Mouse (Mus musculus) hindbrain, postnatal 0 days (tissue): Measurements from ENCODE around the gene Alox5ap. TPM values are rescaled to one million over a fixed set of nuclear protein-coding genes. Genes with fewer than 3 reads are reported as not detected.

Source experiments
- ATAC-seq: fragments of 200-750 bp; cut with Nextera tagmentation; 2 replicates; pipeline ENCODE4 v1.8.0; 2017; ENCODE audit warnings: mild to moderate bottlenecking, moderate TSS enrichment, moderate library complexity
- DNase-seq: peaks from one replicate; pipeline ENCODE4 v3.0.0-alpha.2; 2015; ENCODE audit warnings: low spot score
- H3K27ac ChIP-seq: fragments of 300-500 bp; sonication (generic); 2 replicates; pipeline ENCODE4 v1.5.1; 2014; ENCODE audit warnings: mild to moderate bottlenecking
- H3K27me3 ChIP-seq: fragments of 300-500 bp; sonication (generic); 2 replicates; pipeline ENCODE4 v1.6.1; 2014; ENCODE audit warnings: low read length, mixed read lengths; ENCODE audit not compliant: insufficient read depth
- H3K36me3 ChIP-seq: fragments of 300-500 bp; sonication (generic); 2 replicates; pipeline ENCODE4 v1.6.1; 2014; ENCODE audit warnings: low read length, mixed read lengths; ENCODE audit not compliant: insufficient read depth
- H3K4me1 ChIP-seq: fragments of 300-500 bp; sonication (generic); 2 replicates; pipeline ENCODE4 v1.6.1; 2014; ENCODE audit warnings: antibody characterized with exemption, low read length, mixed read lengths; ENCODE audit not compliant: insufficient read depth
- H3K4me2 ChIP-seq: fragments of 300-500 bp; sonication (generic); 2 replicates; pipeline ENCODE4 v1.6.1; 2014; ENCODE audit warnings: low read depth, mild to moderate bottlenecking, low read length, moderate library complexity, mixed read lengths
- H3K4me3 ChIP-seq: fragments of 300-500 bp; sonication (generic); 2 replicates; pipeline ENCODE4 v1.5.1; 2014; ENCODE audit warnings: low read length
- H3K9ac ChIP-seq: fragments of 300-500 bp; sonication (generic); replicated peaks from 2 replicates; pipeline ENCODE4 v1.6.1; 2014; ENCODE audit warnings: mild to moderate bottlenecking, low read length, moderate library complexity, mixed read lengths
- H3K9me3 ChIP-seq: fragments of 300-500 bp; sonication (generic); 2 replicates; pipeline ENCODE4 v1.6.1; 2016; ENCODE audit warnings: low read length, mixed read lengths
- CTCF ChIP-seq: IDR thresholded peaks from 2 replicates; pipeline ENCODE4 v1.5.1; 2016; ENCODE audit warnings: antibody characterized with exemption, control low read depth, low read depth
- WGBS: fragments of 180-500 bp; shearing (Covaris S2); extraction: QIAGEN DNeasy Blood & Tissue Kit; methylation state at CpG from one replicate; pipeline ENCODE4 v1.1.7; 2014; 5-methylcytosine and 5-hydroxymethylcytosine counted together
- polyA plus RNA-seq: library from polyadenylated mRNA; unstranded; fragments of >200 nt; fragmentation: Nextera tagmentation; extraction: Ambion mirVana; gene quantifications from 2 replicates; pipeline ENCODE4 v1.2.1, GENCODE M21; 2015
- total RNA-seq: library from RNA; depleted of rRNA; stranded (reverse); fragments of >200 nt; gene quantifications from 2 replicates; pipeline ENCODE4 v1.2.3, GENCODE M21; 2014

Gene Alox5ap
- total and polyA plus RNA-seq, 2 experiments from 2014 or later: 6.6 to 14.4 TPM

- H3K27me3 ChIP-seq: no peaks in the 10 kb centered on the region
- H3K9me3 ChIP-seq: 0 out of 2 replicates have a peak, but pooled peaks cover 3% of the 10 kb centered on the region
- no peak overlapping the region for H3K9ac ChIP-seq
- H3K36me3 ChIP-seq: no peaks in the 10 kb centered on the region
- DNase-seq (no peak), ATAC-seq (no peak)
- TF ChIP-seq CTCF: peak; percentile 43
- H3K4me1 ChIP-seq: no peaks in the 10 kb centered on the region
- no peak overlapping the region for H3K4me2 ChIP-seq
- 62% methylated on average over 2 of the region's 2 CpGs for WGBS
- no peak overlapping the region for H3K4me3 ChIP-seq
- H3K27ac ChIP-seq: no peak overlapping the region
These were observed 32.9 kb downstream of the Alox5ap start for GRCm38 (mm10) chr5:149297464-149297863.

- TF ChIP-seq CTCF: no peak
- no peak overlapping the region for H3K27ac ChIP-seq
- no peaks in the 10 kb centered on the region for H3K36me3 ChIP-seq
- no peak for ATAC-seq
- no peak for DNase-seq
- no peaks in the 10 kb centered on the region for H3K27me3 ChIP-seq
- no peak overlapping the region for H3K4me2 ChIP-seq
- 0 out of 2 replicates have a peak, but pooled peaks cover 3% of the 10 kb centered on the region for H3K9me3 ChIP-seq
- no peak overlapping the region for H3K9ac ChIP-seq
- no peak overlapping the region for H3K4me3 ChIP-seq
- H3K4me1 ChIP-seq: no peaks in the 10 kb centered on the region
- WGBS: 48% methylated on average over 4 of the region's 4 CpGs
These were observed 33.7 kb downstream of the Alox5ap start for GRCm38 (mm10) chr5:149298234-149298633.

GRCm38 (mm10) chr5:149312884-149313652 lies 48.5 kb downstream of the Alox5ap start:
- DNase-seq (no peak), ATAC-seq (no peak)
- Histone ChIP-seq H3K9ac (no peak overlapping the region), H3K4me3 (no peak overlapping the region), H3K27me3 (no peaks in the 10 kb centered on the region), H3K27ac (no peak overlapping the region), H3K36me3 (no peaks in the 10 kb centered on the region), H3K4me1 (peaks cover 7% of the 10 kb centered on the region; the same call in 1 of the 2 replicates), H3K4me2 (no peak overlapping the region), H3K9me3 (no peaks in the 10 kb centered on the region)
- 65% methylated on average over 23 of the region's 23 CpGs for WGBS
- TF ChIP-seq CTCF: no peak

GRCm38 (mm10) chr5:149314514-149315081 lies 50.0 kb downstream of the Alox5ap start:
- 77% methylated on average over 12 of the region's 12 CpGs for WGBS
- DNase-seq: no peak

GRCm38 (mm10) chr5:149316926-149317325 lies 52.4 kb downstream of the Alox5ap start:
- Histone ChIP-seq H3K4me3 (no peak overlapping the region), H3K36me3 (no peaks in the 10 kb centered on the region), H3K4me1 (peaks cover 21% of the 10 kb centered on the region), H3K4me2 (no peak overlapping the region), H3K27me3 (no peaks in the 10 kb centered on the region), H3K9ac (no peak overlapping the region), H3K27ac (peak overlapping the region; percentile 58; the same call in 1 of the 2 replicates), H3K9me3 (no peaks in the 10 kb centered on the region)
- DNase-seq (peak; percentile 72), ATAC-seq (peak; percentile 84)
- 5% methylated on average over 4 of the region's 4 CpGs for WGBS
- TF ChIP-seq CTCF: no peak

More at GRCm38 (mm10) chr5:149314514-149315081, 50.0 kb downstream of the Alox5ap start:
- no peak for TF ChIP-seq CTCF
- H3K9ac ChIP-seq: no peak overlapping the region
- no peaks in the 10 kb centered on the region for H3K9me3 ChIP-seq
- no peaks in the 10 kb centered on the region for H3K27me3 ChIP-seq
- peaks cover 8% of the 10 kb centered on the region for H3K4me1 ChIP-seq
- no peak for ATAC-seq
- no peak overlapping the region for H3K4me2 ChIP-seq
- no peak overlapping the region for H3K4me3 ChIP-seq
- no peaks in the 10 kb centered on the region for H3K36me3 ChIP-seq
- no peak overlapping the region for H3K27ac ChIP-seq

GRCm38 (mm10) chr5:149319874-149320323 lies 55.3 kb downstream of the Alox5ap start:
- ATAC-seq (no peak), DNase-seq (no peak)
- Histone ChIP-seq H3K27me3 (no peaks in the 10 kb centered on the region), H3K9ac (0 out of 2 replicates have a peak overlapping the region, but pooled peaks have one; percentile 28), H3K4me1 (peaks cover 24% of the 10 kb centered on the region), H3K36me3 (no peaks in the 10 kb centered on the region), H3K4me2 (no peak overlapping the region; the same call in 1 of the 2 replicates), H3K9me3 (no peaks in the 10 kb centered on the region), H3K4me3 (no peak overlapping the region), H3K27ac (peak overlapping the region; percentile 75)
- WGBS: 33% methylated on average over 9 of the region's 9 CpGs
- TF ChIP-seq CTCF: no peak
